Mouse (Mus musculus) MEL (cell line): ENCODE measurements at regions not wholly inside any gene's neighbourhood (a gene's known extent, or its start where the extent isn't known, plus 50 kb on each side); places are given as distances from the start of the nearest gene placed in this dataset.
A peak's percentile ranks its signal among the peaks of the same experiment; 100 is the strongest.

Experiments
- DNase-seq: peaks from one replicate; pipeline ENCODE4 v3.0.0; 2011; ENCODE audit warnings: low read depth, low spot score
- H3K27ac ChIP-seq: 2 replicates; pipeline ENCODE4 v1.5.1; 2012; ENCODE audit warnings: low read depth, mild to moderate bottlenecking, control low read depth, low read length, moderate library complexity; ENCODE audit not compliant: control insufficient read depth
- H3K27me3 ChIP-seq, 2 experiments: fragments of 150-350 bp in 1 of 2; sonication (generic) in 1 of 2; 2 replicates each; pipeline ENCODE4 v1.6.1; 2012; ENCODE audit warnings: low read length in 2 of 2, mild to moderate bottlenecking in 2 of 2, improper control_type of control experiment in 1 of 2, moderate library complexity in 1 of 2; ENCODE audit not compliant: insufficient read depth in 2 of 2, control insufficient read depth in 1 of 2
- H3K36me3 ChIP-seq, 2 experiments: 2 replicates each; pipeline ENCODE4 v1.6.1; 2012 to 2014; ENCODE audit warnings: low read length in 2 of 2, improper control_type of control experiment in 1 of 2, inconsistent platforms in 1 of 2, mild to moderate bottlenecking in 1 of 2; ENCODE audit not compliant: insufficient read depth in 2 of 2, control insufficient read depth in 1 of 2
- H3K4me1 ChIP-seq, 2 experiments: fragments of 150-350 bp in 1 of 2; sonication (generic) in 1 of 2; 2 replicates each; pipeline ENCODE4 v1.6.1; 2012; ENCODE audit warnings: low read length in 2 of 2, improper control_type of control experiment in 1 of 2, mild to moderate bottlenecking in 1 of 2; ENCODE audit not compliant: insufficient read depth in 2 of 2, control insufficient read depth in 1 of 2
- H3K4me3 ChIP-seq, 2 experiments: fragments of 150-350 bp in 1 of 2; sonication (generic) in 1 of 2; 2 replicates each; pipeline ENCODE4 v1.5.1; 2012; ENCODE audit warnings: low read depth in 2 of 2, low read length in 2 of 2, mild to moderate bottlenecking in 2 of 2, moderate library complexity in 2 of 2, control low read depth in 1 of 2, improper control_type of control experiment in 1 of 2; ENCODE audit not compliant: control insufficient read depth in 1 of 2, insufficient read depth in 1 of 2
- H3K79me2 ChIP-seq: 2 replicates; pipeline ENCODE4 v1.6.1; 2012; ENCODE audit warnings: mild to moderate bottlenecking, low read length, moderate library complexity; ENCODE audit not compliant: control insufficient read depth, poor library complexity, insufficient read depth
- H3K9ac ChIP-seq: 2 replicates; pipeline ENCODE4 v1.6.1; 2012; ENCODE audit warnings: low read depth, mild to moderate bottlenecking, control low read depth, low read length, moderate library complexity; ENCODE audit not compliant: control insufficient read depth, poor library complexity, severe bottlenecking
- H3K9me3 ChIP-seq: fragments of 150-350 bp; sonication (generic); replicated peaks from 2 replicates; pipeline ENCODE4 v1.6.1; 2012; ENCODE audit warnings: mild to moderate bottlenecking, low read length, improper control_type of control experiment, moderate library complexity; ENCODE audit not compliant: insufficient read depth
- CTCF ChIP-seq, 3 experiments: IDR thresholded peaks in 2 of 3; conservative IDR thresholded peaks in 1 of 3; 2 replicates each; pipeline ENCODE4 v1.5.1; 2011 to 2012; ENCODE audit warnings: low read length in 3 of 3, low read depth in 2 of 3, mild to moderate bottlenecking in 2 of 3, improper control_type of control experiment in 1 of 3, inconsistent platforms in 1 of 3, mixed read lengths in 1 of 3, moderate library complexity in 1 of 3; ENCODE audit not compliant: control insufficient read depth in 1 of 3, insufficient read depth in 1 of 3, poor library complexity in 1 of 3, severe bottlenecking in 1 of 3
- ELF1 ChIP-seq: IDR thresholded peaks from 2 replicates; pipeline ENCODE4 v1.6.1; 2014; ENCODE audit warnings: low read depth, mild to moderate bottlenecking, inconsistent platforms, low read length, improper control_type of control experiment, moderate library complexity
- EP300 ChIP-seq, 2 experiments: IDR thresholded peaks; 2 replicates each; pipeline ENCODE4 v1.6.1; 2011; ENCODE audit warnings: improper control_type of control experiment in 2 of 2, low read length in 2 of 2, low read depth in 1 of 2, mild to moderate bottlenecking in 1 of 2
- ETS1 ChIP-seq: IDR thresholded peaks from 2 replicates; pipeline ENCODE4 v1.6.1; 2012; ENCODE audit warnings: low read depth, mild to moderate bottlenecking, inconsistent platforms, low read length, improper control_type of control experiment, moderate library complexity
- GATA1 ChIP-seq: IDR thresholded peaks from 2 replicates; pipeline ENCODE4 v1.6.1; 2011; ENCODE audit warnings: low read depth, low read length, improper control_type of control experiment
- HCFC1 ChIP-seq: IDR thresholded peaks from 2 replicates; pipeline ENCODE4 v1.6.1; 2012; ENCODE audit warnings: low read depth, mild to moderate bottlenecking, inconsistent platforms, low read length, improper control_type of control experiment, moderate library complexity
- KAT2A ChIP-seq: conservative IDR thresholded peaks from 2 replicates; pipeline ENCODE4 v1.6.1; 2012; ENCODE audit warnings: low read depth, low read length, improper control_type of control experiment, inconsistent platforms
- MAX ChIP-seq: IDR thresholded peaks from 2 replicates; pipeline ENCODE4 v1.6.1; 2011; ENCODE audit warnings: low read length, improper control_type of control experiment
- MXI1 ChIP-seq: IDR thresholded peaks from 2 replicates; pipeline ENCODE4 v1.6.1; 2011; ENCODE audit warnings: mild to moderate bottlenecking, low read depth, low read length, improper control_type of control experiment
- MYB ChIP-seq: IDR thresholded peaks from 2 replicates; pipeline ENCODE4 v1.6.1; 2011; ENCODE audit warnings: mild to moderate bottlenecking, low read depth, low read length, improper control_type of control experiment
- NRF1 ChIP-seq: IDR thresholded peaks from 2 replicates; pipeline ENCODE4 v1.6.1; 2014; ENCODE audit warnings: low read depth, mild to moderate bottlenecking, inconsistent platforms, low read length, improper control_type of control experiment, moderate library complexity; ENCODE audit not compliant: poor library complexity, insufficient read depth, severe bottlenecking
- POLR2A ChIP-seq, 2 experiments: IDR thresholded peaks; 2 replicates each; pipeline ENCODE4 v1.6.1; 2011 to 2012; ENCODE audit warnings: low read length in 2 of 2, mild to moderate bottlenecking in 2 of 2, control low read depth in 1 of 2, improper control_type of control experiment in 1 of 2, low read depth in 1 of 2, moderate library complexity in 1 of 2; ENCODE audit not compliant: control insufficient read depth in 1 of 2, insufficient read depth in 1 of 2, poor library complexity in 1 of 2
- POLR2AphosphoS5 ChIP-seq: IDR thresholded peaks from 2 replicates; pipeline ENCODE4 v1.6.1; 2012; ENCODE audit warnings: low read depth, borderline replicate concordance, mild to moderate bottlenecking, inconsistent platforms, low read length, moderate library complexity, mixed read lengths
- RAD21 ChIP-seq: IDR thresholded peaks from 2 replicates; pipeline ENCODE4 v1.6.1; 2011; ENCODE audit warnings: mild to moderate bottlenecking, low read depth, low read length, improper control_type of control experiment
- RCOR1 ChIP-seq: IDR thresholded peaks from 2 replicates; pipeline ENCODE4 v1.6.1; 2012; ENCODE audit warnings: low read depth, mild to moderate bottlenecking, inconsistent platforms, low read length, improper control_type of control experiment
- SIN3A ChIP-seq: IDR thresholded peaks from 2 replicates; pipeline ENCODE4 v1.6.1; 2012; ENCODE audit warnings: low read length, improper control_type of control experiment, inconsistent platforms
- SMC3 ChIP-seq: IDR thresholded peaks from 2 replicates; pipeline ENCODE4 v1.6.1; 2011; ENCODE audit warnings: low read depth, low read length, improper control_type of control experiment
- TCF12 ChIP-seq: IDR thresholded peaks from 2 replicates; pipeline ENCODE4 v1.6.1; 2014; ENCODE audit warnings: low read depth, mild to moderate bottlenecking, inconsistent platforms, low read length, improper control_type of control experiment, moderate library complexity
- USF1 ChIP-seq: IDR thresholded peaks from 2 replicates; pipeline ENCODE4 v1.6.1; 2014; ENCODE audit warnings: low read depth, mild to moderate bottlenecking, inconsistent platforms, low read length, improper control_type of control experiment, moderate library complexity
- USF2 ChIP-seq, 2 experiments: IDR thresholded peaks; 2 replicates each; pipeline ENCODE4 v1.6.1; 2011 to 2012; ENCODE audit warnings: improper control_type of control experiment in 2 of 2, low read length in 2 of 2, borderline replicate concordance in 1 of 2, inconsistent platforms in 1 of 2, low read depth in 1 of 2, mild to moderate bottlenecking in 1 of 2; ENCODE audit not compliant: insufficient read depth in 1 of 2
- ZMIZ1 ChIP-seq: IDR thresholded peaks from 2 replicates; pipeline ENCODE4 v1.6.1; 2012; ENCODE audit warnings: low read depth, mild to moderate bottlenecking, inconsistent platforms, low read length, improper control_type of control experiment, moderate library complexity
- ZNF384 ChIP-seq: IDR thresholded peaks from 2 replicates; pipeline ENCODE4 v1.6.1; 2012; ENCODE audit warnings: low read depth, mild to moderate bottlenecking, inconsistent platforms, low read length, improper control_type of control experiment

DNA sequence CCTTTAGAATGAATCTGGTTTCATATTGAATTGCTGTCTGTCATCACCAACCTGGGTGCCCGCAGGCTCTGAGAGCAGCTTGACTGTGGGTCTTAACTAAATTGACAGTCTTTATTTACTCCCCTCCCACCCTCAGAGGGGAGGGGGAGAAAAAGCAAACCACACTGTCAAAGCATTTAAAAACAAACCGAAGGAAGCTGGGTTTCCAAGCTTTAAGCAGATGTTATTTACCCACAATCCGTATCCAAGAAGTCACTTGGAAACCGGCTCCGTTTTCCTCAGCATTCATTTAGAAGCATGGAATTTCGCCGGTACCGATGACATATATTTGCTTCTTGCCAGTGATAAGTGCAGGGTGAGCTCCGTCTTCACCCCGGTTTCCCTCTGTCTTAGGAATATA is 206.4 kb upstream of the Spdye4c start:
- DNase-seq, result no peak
- peaks cover 19 to 38% of the 10 kb centered on the region in 2 experiments for H3K4me1 ChIP-seq
- no peak overlapping the region for H3K27ac ChIP-seq
- H3K9me3 ChIP-seq, result no peaks in the 10 kb centered on the region
- no peaks in the 10 kb centered on the region for H3K27me3 ChIP-seq
- H3K79me2 ChIP-seq, result no peaks in the 10 kb centered on the region
- H3K36me3 ChIP-seq, result peaks cover 0 to 33% of the 10 kb centered on the region in 2 experiments; a peak in 2 of 4 replicates
- no peak overlapping the region for H3K9ac ChIP-seq
- no peak for TF ChIP-seq HCFC1
- TF ChIP-seq ETS1, result no peak
- no peak for TF ChIP-seq USF1
- no peak for TF ChIP-seq RAD21
- no peak for TF ChIP-seq ZNF384
- TF ChIP-seq POLR2AphosphoS5, result no peak
- TF ChIP-seq POLR2A (IDR thresholded peaks at IDR 0.05; ENCODE audit: control insufficient read depth in 1 of 2, insufficient read depth in 1 of 2, low read depth in 1 of 2, low read length in 2 of 2, poor library complexity in 1 of 2), result no peak
- TF ChIP-seq EP300 (IDR thresholded peaks at IDR 0.05; ENCODE audit: low read depth in 1 of 2, low read length in 2 of 2), result no peak
- no peak for TF ChIP-seq NRF1
- TF ChIP-seq MYB, result no peak
- no peak for TF ChIP-seq ZMIZ1
- no peak for TF ChIP-seq SIN3A
- no peak for TF ChIP-seq CTCF (IDR thresholded peaks at IDR 0.05 in 2 of 3, conservative IDR thresholded peaks at IDR 0.05 in 1 of 3; ENCODE audit: control insufficient read depth in 1 of 3, insufficient read depth in 1 of 3, low read depth in 2 of 3, low read length in 3 of 3, poor library complexity in 1 of 3, severe bottlenecking in 1 of 3)
- no peak for TF ChIP-seq USF2 (IDR thresholded peaks at IDR 0.05; ENCODE audit: borderline replicate concordance in 1 of 2, insufficient read depth in 1 of 2, low read depth in 1 of 2, low read length in 2 of 2)
- no peak for TF ChIP-seq TCF12
- no peak for TF ChIP-seq SMC3
- no peak for TF ChIP-seq RCOR1
- no peak for TF ChIP-seq MAX
- no peak for TF ChIP-seq KAT2A
- no peak overlapping the region for H3K4me3 ChIP-seq

DNA sequence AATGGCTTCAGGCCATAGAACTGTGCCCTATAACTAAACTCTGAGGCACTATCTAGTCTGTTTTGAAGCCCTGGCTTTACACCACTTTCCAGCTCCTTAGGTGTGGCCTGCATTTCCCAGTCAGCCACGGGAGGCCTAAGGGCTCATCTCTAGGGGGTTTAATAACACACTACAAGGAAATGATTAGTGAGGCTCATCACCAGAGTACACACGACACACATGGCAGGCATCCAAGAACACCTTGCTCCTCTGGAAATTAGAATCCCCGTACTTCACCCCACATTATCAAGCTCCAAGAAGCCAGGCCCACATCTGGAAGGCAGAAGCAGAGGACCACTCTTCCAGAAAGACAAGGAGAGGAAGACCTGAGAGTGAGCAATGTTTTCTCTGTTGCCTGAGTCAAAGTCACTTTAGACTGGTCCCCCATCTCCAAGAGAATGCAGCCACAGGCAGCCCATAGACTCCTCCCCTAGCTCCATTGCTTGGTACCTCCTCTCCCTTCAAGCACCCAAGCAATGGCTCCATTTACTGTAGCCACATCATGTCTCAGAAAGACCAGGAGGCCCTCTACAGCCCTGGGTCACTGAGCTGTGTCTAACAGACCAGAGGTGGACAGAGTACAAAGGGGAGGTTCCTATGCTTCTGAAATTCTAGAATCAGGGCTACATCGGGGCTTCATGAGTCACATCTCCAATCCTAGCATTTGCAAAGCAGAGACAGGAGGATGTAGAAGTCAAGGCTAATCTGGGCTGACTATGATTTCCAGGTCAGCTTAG is 204.0 kb upstream of the Spdye4c start:
- no peak overlapping the region for H3K9ac ChIP-seq
- TF ChIP-seq MXI1 (no peak), ELF1 (no peak), GATA1 (no peak)
- no peaks in the 10 kb centered on the region for H3K9me3 ChIP-seq

More for the DNA sequence above, 204.0 kb upstream of the Spdye4c start:
- Histone ChIP-seq H3K79me2 (no peaks in the 10 kb centered on the region), H3K27me3 (no peaks in the 10 kb centered on the region), H3K27ac (no peak overlapping the region), H3K4me3 (no peak overlapping the region), H3K4me1 (peaks cover 14 to 30% of the 10 kb centered on the region in 2 experiments), H3K36me3 (peaks cover 0 to 32% of the 10 kb centered on the region in 2 experiments; a peak in 2 of 4 replicates)
- DNase-seq, result peak; percentile 32
